Mouse (Mus musculus) cerebral cortex, adult 2 months (tissue): ENCODE results near the gene Capn1.

ENCODE experiments used
- WGBS: fragments of 180-500 bp; shearing (Covaris S2); methylation state at CpG from one replicate; pipeline ENCODE4 v1.1.7; 2018; 5-methylcytosine and 5-hydroxymethylcytosine counted together

Capn1 gene

DNA sequence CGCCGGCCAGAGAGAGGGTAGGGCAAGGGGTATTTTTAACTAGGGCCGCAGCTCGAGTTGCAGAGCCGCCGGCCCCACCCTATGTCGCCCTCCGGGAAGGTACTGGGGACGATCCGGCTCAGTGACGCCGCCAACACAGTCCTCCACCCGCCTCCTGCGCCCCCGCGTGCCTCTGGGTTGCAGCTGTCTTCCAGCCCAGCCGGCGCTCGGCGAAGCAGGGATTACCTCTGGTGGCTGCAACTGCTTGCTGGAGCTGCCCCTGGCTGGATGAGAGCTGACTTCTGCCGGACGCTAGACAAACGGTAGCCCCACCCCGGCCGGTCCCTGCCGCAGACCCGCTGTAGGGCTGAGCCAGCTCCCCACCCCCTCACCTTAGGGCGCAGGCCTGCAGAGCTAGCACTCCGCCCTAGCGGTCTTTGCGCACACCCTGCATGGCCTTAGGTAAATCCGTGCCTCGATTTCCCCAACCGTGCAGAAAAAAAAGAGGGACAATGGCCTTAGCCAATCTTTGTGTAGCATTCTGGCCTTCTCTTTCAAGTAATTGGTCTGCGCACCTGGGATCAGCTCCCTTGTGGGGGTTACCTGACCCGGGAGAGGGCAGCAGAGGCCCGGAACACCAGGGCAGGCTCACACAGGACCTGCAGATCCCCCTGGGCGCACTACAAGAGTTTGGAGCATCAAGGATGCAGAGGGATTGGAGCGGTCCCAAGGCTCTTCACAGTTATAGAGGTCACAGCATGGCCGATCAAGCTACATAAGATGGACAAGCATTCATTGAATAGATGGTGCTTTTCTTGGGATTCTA is at the start of gene Capn1:
Capn1 (minus strand) TSS at position 387 of the 805 bp plus-strand sequence.
- WGBS: 6% methylated on average over 40 of the region's 40 CpGs

DNA sequence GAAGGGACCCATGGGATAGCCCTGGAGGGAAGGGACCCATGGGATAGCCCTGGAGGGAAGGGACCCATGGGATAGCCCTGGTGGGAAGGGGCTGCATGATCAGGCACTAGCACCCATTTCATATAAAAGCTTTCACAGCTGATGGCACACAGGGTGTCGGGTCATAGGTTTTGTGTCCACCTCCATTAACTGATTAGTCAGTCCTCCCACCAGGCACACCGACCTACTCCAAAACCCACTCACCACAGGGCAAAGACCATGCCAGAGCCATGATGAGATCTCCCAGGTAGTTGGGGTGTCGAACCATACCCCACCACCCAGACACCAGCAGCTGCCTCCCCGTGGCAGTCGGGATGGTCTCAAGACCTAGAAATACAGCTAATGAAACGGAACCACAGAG is 47.4 kb upstream of the Capn1 start:
- WGBS: 94% methylated on average over 6 of the region's 6 CpGs

DNA sequence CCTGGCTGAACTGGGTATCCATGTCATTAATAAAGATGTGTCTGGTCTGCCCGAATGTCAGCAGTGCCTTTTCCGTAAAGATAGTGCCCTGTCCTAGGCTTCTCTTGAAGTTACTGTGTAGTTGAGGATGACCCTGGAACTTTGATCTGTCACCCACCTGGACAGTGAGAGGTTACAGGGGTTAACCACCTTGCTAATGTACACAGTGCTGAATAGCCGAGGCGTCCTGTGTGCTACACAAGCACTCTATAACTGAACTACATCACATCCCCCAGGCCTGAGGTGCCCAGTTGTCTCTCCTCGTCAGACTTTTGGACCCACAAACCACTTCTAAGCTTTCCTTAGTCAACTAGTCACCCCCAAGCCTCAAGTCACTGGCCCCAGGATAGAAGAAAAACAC is 46.7 kb upstream of the Capn1 start:
- 50% methylated on average over 5 of the region's 5 CpGs for WGBS

DNA sequence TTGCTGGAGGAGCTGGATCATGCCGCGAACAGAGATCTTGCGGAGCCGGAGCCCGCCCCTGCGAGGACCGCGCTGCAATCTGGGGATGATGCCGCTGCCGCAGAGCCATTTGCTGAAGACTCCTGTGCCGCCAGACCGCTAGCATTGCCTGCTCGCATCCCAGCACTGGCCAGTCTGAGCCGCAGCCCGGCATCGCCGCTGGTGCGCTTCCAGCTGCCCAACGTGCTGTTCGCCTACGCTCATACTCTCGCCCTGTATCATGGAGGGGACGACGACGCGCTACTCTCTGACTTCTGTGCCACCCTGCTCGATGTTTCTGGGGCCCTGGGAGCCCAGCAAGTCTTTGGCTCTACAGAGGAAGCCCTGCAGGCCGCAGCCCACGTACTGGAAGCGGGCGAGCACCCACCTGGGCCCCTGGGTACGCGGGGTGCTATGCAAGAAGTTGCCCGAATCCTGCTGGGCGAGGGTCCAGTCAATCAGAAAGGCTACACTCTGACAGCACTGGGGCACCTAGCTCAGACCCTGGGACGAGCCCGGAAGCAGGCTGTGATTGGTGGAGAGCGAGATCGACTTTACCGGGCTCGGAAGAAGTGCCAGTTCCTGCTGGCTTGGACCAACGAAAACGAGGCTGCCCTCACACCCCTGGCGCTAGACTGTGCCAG is 46.1 kb upstream of the Capn1 start:
- under 1% methylated on average over 44 of the region's 44 CpGs for WGBS

DNA sequence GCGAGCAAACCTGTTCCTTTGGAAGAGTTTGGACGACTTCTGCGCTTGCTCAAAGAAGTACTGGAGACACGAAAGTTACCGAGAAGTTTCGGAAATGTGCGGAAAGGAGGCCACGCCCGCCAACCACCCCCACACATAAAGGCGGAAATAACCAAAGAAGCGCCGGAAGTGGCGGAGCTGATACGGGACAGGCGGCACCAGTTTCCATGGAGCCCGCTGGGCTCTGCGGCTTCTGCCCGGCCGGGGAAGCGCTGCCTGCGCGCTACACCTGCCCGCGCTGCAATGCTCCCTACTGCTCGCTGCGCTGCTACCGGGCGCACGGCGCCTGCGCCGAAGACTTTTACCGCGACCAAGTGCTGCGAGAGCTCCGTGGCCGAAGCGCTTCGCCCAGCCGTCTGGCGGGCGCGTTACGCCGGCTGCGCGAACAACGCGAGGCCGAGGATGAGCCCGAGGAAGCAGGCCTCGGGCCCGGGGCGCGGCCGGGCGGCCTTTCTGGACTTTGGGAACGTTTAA is 45.4 kb upstream of the Capn1 start, which contains the start of gene Znhit2:
Znhit2 (plus strand) TSS at position 172 of the 513 bp plus-strand sequence.
- WGBS: under 1% methylated on average over 58 of the region's 58 CpGs

DNA sequence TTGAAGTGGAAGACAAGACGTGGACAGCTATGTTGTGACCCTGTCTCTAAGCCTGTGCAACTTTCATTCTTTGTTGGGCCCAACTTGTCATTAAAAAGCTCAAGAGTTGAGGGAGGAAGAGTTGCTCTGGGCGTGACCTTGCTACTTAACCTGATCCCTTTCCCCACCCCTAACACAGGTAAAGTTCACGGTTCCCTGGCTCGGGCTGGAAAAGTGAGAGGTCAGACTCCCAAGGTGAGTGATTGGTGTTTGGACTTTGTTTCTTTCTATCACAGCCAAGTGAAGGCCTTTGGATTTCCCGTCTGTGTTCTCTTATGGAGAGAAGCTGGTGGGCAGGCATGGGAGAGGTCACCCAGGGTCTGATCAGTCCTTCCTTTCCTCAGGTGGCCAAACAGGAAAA is 43.3 kb upstream of the Capn1 start:
- 84% methylated on average over 5 of the region's 5 CpGs for WGBS

DNA sequence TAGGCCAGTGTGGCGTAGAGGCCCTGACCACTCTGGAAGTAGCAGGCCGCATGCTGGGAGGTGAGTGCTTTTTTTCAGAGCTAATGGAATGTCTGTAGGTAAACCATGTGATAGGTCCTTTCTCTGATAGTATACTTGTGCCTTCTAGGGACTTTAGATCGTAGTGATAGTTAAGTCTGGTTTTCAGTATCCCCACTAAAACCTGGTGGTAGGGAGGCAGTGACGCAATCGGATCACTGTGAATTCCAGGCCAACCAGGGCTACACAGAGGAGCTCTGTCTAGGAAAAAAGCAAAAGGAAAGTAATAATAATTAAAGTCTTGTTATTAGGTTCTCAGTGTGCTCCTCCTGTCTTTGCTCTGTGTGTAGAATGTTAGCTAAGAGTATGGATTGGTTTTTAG is 42.8 kb upstream of the Capn1 start:
- 27% methylated on average over 5 of the region's 5 CpGs for WGBS

DNA sequence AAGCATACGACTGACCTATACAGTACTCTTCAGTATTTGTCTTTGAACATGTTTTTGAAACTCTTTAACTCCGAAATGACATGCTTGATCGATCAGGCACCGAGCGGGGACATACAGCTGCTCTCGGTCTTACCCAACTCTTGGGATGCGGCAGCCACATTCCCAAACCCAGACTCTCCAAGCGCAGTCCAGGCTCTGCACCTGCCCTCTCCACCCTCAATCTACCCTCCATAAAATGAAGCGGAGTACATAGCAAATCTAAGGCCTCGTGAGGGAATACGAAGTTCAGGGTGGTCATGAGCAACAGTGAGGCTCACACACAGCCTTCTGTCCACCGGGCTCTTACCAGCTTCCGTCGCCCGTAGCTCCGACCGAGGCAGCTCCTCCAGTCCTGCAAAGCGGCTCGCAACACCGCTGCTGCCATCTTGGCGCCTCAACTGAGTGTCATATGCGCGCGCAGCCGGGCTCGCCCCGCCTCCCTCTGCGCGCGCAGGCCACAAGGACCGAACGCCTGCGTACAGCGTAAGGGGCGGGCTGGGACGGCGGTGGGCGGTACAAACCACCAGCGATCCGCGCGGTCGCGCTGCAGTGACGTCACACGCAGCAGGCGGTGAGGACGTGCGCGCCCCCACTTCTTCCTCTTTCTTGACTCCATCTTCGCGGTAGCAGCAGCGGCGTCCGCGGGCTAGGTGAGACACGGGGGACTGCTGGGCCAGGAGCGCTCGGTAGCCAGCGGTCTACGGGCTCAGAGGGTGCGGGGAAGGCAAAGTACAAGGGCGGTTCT is 41.8 kb upstream of the Capn1 start, which contains the start of the genes Mrpl49 and Fau:
Mrpl49 (minus strand) TSS at position 473 of the 784 bp plus-strand sequence.
Fau (plus strand) TSS at position 532 of the 784 bp plus-strand sequence.
- under 1% methylated on average over 63 of the region's 63 CpGs for WGBS

DNA sequence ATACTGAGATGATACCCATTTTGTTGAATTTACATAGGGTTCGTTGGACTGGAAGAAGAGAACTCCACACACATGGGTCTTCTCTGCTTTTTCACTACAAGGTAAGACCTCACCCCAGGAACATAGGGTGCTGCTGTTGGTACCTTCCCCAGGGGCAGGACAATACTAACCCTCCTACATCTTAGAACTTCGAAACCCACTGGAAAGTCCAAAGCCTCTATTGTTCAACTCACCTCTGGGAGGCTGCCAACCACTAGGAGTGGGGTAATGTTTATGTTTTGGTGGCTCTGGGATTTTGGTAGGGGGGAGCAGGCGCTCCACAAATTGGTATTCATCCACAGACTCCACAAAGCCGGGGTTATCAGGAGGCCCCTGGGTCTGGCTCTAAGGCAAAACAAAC is 41.0 kb upstream of the Capn1 start:
- WGBS: 32% methylated on average over 4 of the region's 4 CpGs

DNA sequence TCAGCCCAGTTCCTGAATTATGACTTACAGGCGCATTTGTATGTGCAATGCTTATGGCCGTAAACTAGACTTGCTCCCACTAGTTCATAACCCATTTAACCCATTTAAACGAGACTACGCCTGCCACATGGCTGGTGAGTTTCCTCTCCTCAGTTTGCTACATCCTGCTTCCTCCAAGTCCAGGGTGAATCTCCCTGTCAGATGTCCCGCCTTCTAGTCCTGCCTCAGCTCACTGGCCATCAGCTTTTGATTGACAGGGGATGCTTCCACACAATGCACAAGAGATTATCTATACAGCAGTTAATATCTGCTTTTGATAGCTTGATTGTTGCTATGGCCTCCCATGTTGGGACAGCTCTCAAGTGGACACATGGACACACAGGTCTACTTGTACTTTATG is 38.6 kb upstream of the Capn1 start:
- WGBS: 75% methylated on average over 5 of the region's 5 CpGs

DNA sequence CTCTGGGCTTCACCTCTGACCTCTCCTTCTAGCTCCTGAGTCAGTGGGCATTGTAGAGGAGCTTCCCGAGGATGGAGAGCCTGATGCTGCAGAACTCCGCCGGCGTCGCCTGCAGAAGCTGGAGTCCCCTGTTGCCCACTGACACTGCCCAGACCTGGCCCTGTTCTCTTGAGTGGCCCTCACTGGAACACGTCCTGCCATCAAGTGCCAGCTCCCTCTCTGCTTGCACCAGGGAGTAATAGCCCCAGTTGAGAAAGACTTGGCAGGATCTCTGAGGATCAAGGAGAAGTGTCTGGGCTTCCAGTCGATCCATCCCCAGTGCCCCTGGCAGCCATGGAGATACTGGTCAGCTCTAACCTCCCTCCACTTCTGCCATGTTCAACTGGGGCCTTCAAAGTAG is 36.8 kb upstream of the Capn1 start:
- WGBS: 81% methylated on average over 7 of the region's 7 CpGs

DNA sequence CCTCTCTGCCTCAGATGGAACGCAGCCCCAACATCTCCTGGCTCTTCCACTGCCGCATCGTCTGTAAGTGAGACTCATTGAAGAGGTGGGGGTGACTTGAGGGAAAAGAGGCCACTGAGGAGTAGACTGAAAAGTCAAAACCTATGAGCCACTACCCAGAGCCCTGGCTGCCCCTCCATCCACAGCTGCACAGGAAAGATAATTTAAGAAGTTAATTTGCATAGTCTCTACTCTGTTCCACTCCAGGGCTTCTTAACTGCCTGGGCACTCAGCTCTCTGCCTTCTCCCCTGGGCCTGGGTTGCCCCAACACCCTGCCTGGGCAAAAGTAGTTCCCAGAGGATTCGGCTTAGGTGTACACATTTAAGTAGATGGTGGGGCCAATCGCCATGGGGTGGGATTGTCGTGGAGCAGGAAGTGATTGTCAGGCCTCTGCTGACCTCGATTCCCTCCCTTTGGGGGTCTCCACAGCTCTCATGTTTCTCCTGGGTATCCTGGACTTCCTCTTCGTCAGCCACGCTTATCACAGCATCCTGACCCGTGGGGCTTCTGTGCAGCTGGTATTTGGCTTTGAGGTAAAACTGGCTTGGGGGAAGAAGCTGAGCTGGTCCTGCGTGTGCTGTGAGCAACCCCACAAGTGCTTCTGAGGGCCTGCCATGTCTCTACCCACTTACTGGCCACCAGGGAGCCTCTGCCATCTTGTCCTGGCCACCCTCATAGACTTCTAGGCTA is 33.1 kb upstream of the Capn1 start:
- WGBS: 84% methylated on average over 11 of the region's 11 CpGs

DNA sequence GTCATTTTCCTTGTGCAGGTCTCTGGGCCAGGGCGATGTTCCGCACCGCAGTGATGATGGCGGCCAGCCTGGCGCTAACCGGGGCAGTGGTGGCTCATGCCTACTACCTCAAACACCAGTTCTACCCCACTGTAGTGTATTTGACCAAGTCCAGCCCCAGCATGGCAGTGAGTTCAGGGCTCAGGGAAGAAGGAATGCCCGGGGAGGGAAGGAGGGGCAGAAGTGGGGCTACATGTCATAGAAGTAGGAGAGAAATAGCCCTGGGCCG is 32.1 kb upstream of the Capn1 start:
- 84% methylated on average over 8 of the region's 8 CpGs for WGBS

DNA sequence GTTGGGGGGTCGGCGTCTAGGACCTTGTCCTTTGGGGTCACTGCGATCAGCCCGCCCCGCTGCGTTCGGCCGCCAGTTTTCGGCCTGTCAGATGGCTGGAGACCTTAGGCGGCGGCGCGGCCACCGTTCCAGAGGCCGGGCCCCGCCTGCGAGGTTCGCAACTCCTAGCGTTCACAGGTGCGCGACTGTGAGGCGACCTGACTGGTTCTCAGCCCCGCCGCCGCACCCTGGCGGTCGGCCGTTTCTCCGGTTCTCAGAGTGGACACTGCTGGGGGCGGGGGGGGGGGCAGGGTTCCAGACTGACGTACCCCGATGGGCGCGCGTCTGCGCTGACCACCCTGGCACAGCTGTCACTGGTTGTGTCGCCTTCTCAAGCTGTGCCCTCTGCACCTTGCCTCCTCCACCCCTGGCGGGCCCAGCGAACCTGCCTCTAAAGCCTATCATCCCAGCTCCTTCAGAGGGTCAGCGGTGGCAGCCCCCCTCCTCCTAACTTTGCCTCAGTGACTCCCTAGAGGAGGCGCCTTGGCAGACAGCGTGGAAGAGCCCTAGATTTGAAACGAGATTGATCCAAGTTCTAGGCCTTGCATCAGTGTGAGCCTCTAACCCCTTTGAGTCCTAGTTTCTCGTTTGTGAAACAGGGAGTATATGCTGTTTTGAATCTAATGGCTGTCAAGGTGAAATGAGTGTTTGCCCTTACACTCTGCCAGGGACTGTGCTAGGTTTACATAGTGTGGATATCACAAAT is 31.6 kb upstream of the Capn1 start:
- under 1% methylated on average over 44 of the region's 44 CpGs for WGBS

DNA sequence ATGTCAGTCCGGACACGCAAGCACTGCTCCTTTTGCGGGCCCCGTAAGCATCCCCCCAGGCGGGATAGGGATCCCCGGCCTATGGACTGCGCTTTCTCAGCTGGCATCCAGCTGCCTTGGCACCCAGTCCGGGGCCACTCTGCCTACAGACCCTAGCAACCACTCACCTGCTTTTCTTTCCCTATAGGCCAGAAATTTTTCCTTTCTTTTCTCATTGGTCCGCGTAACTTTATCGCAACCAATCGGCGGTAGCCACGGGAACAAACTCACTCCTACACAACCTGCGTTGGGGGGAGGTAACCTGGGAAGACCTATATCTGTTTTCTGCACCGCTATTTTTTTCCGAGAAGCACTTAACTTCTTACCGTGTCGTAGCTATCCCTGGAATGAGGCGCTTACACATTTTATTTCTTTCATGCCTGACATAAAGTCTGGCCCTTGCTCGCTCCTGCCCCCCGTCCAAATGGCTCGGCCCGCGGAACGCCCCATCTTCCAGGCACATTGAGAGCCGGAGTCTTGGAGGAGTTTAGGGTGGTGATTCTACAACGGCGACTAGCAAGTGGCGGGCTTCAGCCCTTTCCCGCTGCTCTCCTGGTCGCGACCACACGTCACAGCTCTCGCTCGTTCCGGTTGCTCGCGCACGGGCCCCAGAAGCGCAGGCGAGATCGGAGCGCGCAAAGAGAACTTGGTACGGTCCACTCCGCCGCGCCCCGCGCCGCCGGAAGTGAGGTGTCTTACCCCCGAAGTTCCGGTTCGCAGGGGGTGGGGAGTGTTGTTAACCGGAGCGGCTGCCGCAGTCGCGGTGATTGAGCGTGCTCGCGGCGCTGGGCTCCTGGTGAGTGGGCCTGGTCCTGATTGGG is 30.8 kb upstream of the Capn1 start, which contains the start of gene Syvn1:
Syvn1 (plus strand) TSS at position 283 of the 860 bp plus-strand sequence.
- WGBS: under 1% methylated on average over 65 of the region's 65 CpGs

DNA sequence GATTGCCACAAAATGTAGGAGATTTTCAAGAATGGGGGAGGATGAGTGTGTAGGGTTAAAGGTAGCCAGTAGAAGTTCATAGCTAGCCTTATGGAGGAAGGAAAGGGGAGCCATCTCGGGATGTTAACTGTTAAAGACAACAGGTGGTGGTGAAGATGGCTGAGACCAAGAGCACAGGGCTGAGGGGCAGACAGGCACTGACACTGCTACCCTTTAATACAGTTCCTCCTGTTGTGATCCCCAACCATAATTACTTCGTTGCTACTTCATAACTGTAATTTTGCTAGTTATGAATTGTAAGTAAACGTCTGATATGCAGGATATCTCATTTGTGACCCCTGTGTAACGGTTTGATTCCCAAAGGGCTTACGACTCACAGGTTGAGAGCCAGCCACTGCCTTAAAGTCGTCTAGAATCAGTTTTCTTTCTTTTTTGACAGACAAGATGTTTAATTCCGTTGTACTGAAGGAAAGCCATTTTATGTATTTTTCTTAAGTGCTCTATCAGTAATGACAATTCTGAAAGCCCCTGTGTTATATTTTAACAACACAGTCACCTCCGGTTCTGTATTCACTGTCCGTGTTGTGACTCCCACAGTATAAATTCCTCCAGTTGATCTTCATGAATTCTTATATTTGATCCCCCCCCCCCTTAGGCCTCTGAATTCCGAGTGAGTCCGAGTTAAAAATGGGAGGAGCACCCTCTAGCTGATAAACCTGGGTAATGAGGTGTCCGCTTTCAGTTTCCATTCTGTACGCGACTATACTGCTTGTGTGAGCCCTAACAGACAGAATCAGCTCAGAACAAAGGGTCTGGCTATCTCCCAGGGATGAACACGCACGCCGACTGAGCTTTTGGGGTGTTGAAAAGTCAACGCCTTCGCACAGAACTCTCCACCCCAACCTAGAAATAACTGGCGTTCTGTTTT is 29.9 kb upstream of the Capn1 start:
- WGBS: 11% methylated on average over 20 of the region's 20 CpGs

DNA sequence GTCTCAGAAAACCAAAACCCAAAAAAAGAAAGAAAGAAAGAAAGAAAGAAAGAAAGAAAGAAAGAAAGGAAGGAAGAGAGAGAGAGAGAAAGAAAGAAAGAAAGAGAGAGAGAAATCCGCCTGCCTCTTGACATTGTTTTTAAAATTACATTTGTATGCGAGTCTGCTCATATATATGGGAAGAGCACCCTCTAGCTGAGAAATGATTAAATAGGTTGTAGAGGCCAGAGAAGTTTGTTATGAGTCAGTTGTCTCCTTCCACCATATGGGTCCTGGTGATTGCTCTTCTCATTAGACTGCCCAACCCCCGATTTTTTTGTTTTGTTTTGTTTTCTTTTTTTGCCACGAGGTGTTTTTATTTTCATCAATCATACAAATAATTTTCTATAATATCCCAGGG is 28.4 kb upstream of the Capn1 start:
- 49% methylated on average over 4 of the region's 4 CpGs for WGBS

DNA sequence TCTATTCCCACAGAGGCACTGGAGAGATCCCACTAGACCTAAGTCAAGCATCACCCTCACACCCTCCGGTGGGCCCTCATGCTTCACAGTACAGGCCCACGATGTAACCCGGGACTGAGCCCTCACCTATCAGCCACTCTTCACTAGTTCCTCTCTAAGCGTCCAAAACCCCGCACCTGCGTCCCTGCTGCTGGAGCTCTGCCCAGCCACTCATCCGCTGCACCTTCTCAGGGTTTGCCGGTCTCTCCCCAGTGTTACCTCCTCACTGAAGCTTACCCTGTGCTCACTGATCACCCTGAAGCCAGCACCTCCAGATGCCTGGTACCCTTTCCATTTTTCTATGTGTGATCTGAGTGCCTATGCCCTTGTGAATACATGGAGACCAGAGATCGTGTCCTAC is 26.6 kb upstream of the Capn1 start:
- 80% methylated on average over 9 of the region's 9 CpGs for WGBS

DNA sequence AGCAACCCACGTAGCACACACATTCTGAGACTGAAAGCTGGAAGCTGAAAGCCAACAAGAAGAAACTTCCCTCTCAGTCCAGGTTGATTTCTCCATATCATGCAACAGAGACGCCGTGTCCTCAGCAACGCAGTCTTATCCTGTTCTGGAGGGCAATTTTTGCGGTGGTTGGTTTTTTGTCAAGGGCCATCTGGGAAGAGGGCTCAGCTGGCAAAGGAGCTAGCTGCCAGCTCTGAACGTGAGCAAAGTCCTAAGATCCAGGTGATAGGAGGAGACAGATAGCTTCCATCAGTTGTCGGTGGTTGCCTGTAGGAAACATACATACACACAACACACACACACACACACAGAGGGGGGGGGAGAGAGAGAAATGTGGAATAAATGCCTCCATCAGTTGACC is 22.6 kb upstream of the Capn1 start:
- 66% methylated on average over 7 of the region's 7 CpGs for WGBS
